Mouse (Mus musculus) embryonic fibroblast, embryonic 13.5 days (primary cell): ENCODE results near the gene Rem1.

ENCODE experiments used
- CTCF ChIP-seq: IDR thresholded peaks from 2 replicates; pipeline ENCODE4 v1.5.1; 2011; ENCODE audit warnings: mild to moderate bottlenecking, control low read depth, low read length, moderate library complexity, borderline replicate concordance; ENCODE audit not compliant: insufficient read depth
- POLR2A ChIP-seq: IDR thresholded peaks from 2 replicates; pipeline ENCODE4 v1.6.1; 2011; ENCODE audit warnings: low read depth, mild to moderate bottlenecking, control low read depth, low read length, moderate library complexity

GRCm38 (mm10) chr2:152604057-152604456, 22.7 kb upstream of the Rem1 start, which contains the start of gene Defb36:
- TF ChIP-seq POLR2A (no peak), CTCF (no peak)
